Mouse (Mus musculus) cerebral cortex, adult 2 months (tissue): Measurements from ENCODE around the gene Fibp.

Experiments used
- WGBS: fragments of 180-500 bp; shearing (Covaris S2); methylation state at CpG from one replicate; pipeline ENCODE4 v1.1.7; 2018; 5-methylcytosine and 5-hydroxymethylcytosine counted together

The Fibp gene

GRCm38 (mm10) chr19:5487768-5488550 is 27.5 kb downstream of the Fibp start, which contains the start of gene Mus81:
Gene Mus81 (minus strand): TSS chr19:5488402.
- WGBS: under 1% methylated on average over 39 of the region's 39 CpGs

GRCm38 (mm10) chr19:5488878-5489571 is 28.6 kb downstream of the Fibp start:
- WGBS: under 1% methylated on average over 26 of the region's 26 CpGs

- 16% methylated on average over 10 of the region's 10 CpGs for WGBS
These were observed 29.3 kb downstream of the Fibp start for GRCm38 (mm10) chr19:5489721-5490120.

- WGBS: under 1% methylated on average over 54 of the region's 62 CpGs
These were observed 30.0 kb downstream of the Fibp start, which contains the start of gene Cfl1 for GRCm38 (mm10) chr19:5490313-5490897. Gene Cfl1 (plus strand): TSS chr19:5490455.

- under 1% methylated on average over 59 of the region's 59 CpGs for WGBS
These were observed 30.7 kb downstream of the Fibp start for GRCm38 (mm10) chr19:5490898-5491708.

- 59% methylated on average over 4 of the region's 4 CpGs for WGBS
These were observed 32.2 kb downstream of the Fibp start for GRCm38 (mm10) chr19:5492641-5493040.

- 37% methylated on average over 9 of the region's 9 CpGs for WGBS
These were observed 32.9 kb downstream of the Fibp start for GRCm38 (mm10) chr19:5493301-5493721.

- 64% methylated on average over 3 of the region's 3 CpGs for WGBS
These were observed 33.9 kb downstream of the Fibp start for GRCm38 (mm10) chr19:5494314-5494713.

- 84% methylated on average over 12 of the region's 12 CpGs for WGBS
These were observed 35.1 kb downstream of the Fibp start for GRCm38 (mm10) chr19:5495353-5496051.

GRCm38 (mm10) chr19:5496052-5496370 is 35.6 kb downstream of the Fibp start:
- 79% methylated on average over 16 of the region's 16 CpGs for WGBS

GRCm38 (mm10) chr19:5500330-5500875 is 40.0 kb downstream of the Fibp start:
- WGBS: 90% methylated on average over 2 of the region's 2 CpGs

- 70% methylated on average over 17 of the region's 17 CpGs for WGBS
These were observed 43.3 kb downstream of the Fibp start, which contains the start of gene 1700020D05Rik for GRCm38 (mm10) chr19:5503687-5504086. Gene 1700020D05Rik (minus strand): TSS chr19:5503787.

GRCm38 (mm10) chr19:5510031-5511026 is 49.9 kb downstream of the Fibp start, which contains the start of gene Snx32:
Gene Snx32 (minus strand): TSS chr19:5510538.
- 2% methylated on average over 47 of the region's 47 CpGs for WGBS

GRCm38 (mm10) chr19:5511074-5511632 is 50.7 kb downstream of the Fibp start:
- WGBS: 40% methylated on average over 14 of the region's 15 CpGs

- 68% methylated on average over 12 of the region's 12 CpGs for WGBS
These were observed 51.9 kb downstream of the Fibp start for GRCm38 (mm10) chr19:5512091-5513004.

GRCm38 (mm10) chr19:5513005-5513349 is 52.6 kb downstream of the Fibp start:
- WGBS: 83% methylated on average over 3 of the region's 3 CpGs
